Mouse (Mus musculus) CH12.LX (cell line): ENCODE measurements around the gene Pln. TPM values are rescaled to one million over a fixed set of nuclear protein-coding genes. Genes with fewer than 3 reads are reported as not detected.

Source experiments
- DNase-seq: peaks from one replicate; pipeline ENCODE4 v3.0.0-alpha.2; 2013; ENCODE audit errors: extremely low read depth
- H3K27ac ChIP-seq: 2 replicates; pipeline ENCODE4 v1.5.1; 2012; ENCODE audit warnings: low read depth, mild to moderate bottlenecking, control low read depth, moderate library complexity; ENCODE audit not compliant: insufficient read depth
- H3K27me3 ChIP-seq: replicated peaks from 2 replicates; pipeline ENCODE3; 2012; ENCODE audit warnings: inconsistent platforms
- H3K36me3 ChIP-seq, 2 experiments: replicated peaks in 1 of 2; 2 replicates each; pipeline versions ENCODE3 to v1.6.1; 2012; ENCODE audit warnings: inconsistent platforms in 1 of 2, low read length in 1 of 2, mild to moderate bottlenecking in 1 of 2, mixed read lengths in 1 of 2, moderate library complexity in 1 of 2; ENCODE audit not compliant: control insufficient read depth in 1 of 2, insufficient read depth in 1 of 2
- H3K4me1 ChIP-seq, 2 experiments: 2 replicates each; pipeline ENCODE4 v1.6.1; 2012; ENCODE audit warnings: inconsistent platforms in 1 of 2, moderate library complexity in 1 of 2; ENCODE audit not compliant: insufficient read depth in 2 of 2, control insufficient read depth in 1 of 2
- H3K4me2 ChIP-seq: 2 replicates; pipeline ENCODE4 v1.6.1; 2012; ENCODE audit warnings: low read depth, mild to moderate bottlenecking, control low read depth; ENCODE audit not compliant: poor library complexity, insufficient read depth, severe bottlenecking
- H3K4me3 ChIP-seq, 3 experiments: fragments of 150-350 bp in 1 of 3; sonication (generic) in 1 of 3; replicated peaks in 1 of 3; 2 replicates each; pipeline versions ENCODE3 to v1.5.1; 2011 to 2012; ENCODE audit warnings: low read depth in 2 of 3, low read length in 2 of 3, mild to moderate bottlenecking in 2 of 3, moderate library complexity in 2 of 3, control low read depth in 1 of 3, improper control_type of control experiment in 1 of 3, inconsistent platforms in 1 of 3, mixed read lengths in 1 of 3; ENCODE audit not compliant: poor library complexity in 1 of 3
- H3K79me2 ChIP-seq: replicated peaks from 2 replicates; pipeline ENCODE4 v1.6.1; 2012; ENCODE audit warnings: mild to moderate bottlenecking, moderate library complexity; ENCODE audit not compliant: control insufficient read depth, poor library complexity, insufficient read depth, severe bottlenecking; ENCODE audit errors: extremely low read depth
- H3K9ac ChIP-seq: 2 replicates; pipeline ENCODE4 v1.6.1; 2012; ENCODE audit warnings: low read depth, mild to moderate bottlenecking, control low read depth, moderate library complexity; ENCODE audit not compliant: insufficient read depth
- H3K9me3 ChIP-seq: replicated peaks from 2 replicates; pipeline ENCODE3; 2012; ENCODE audit warnings: low read length, inconsistent platforms, mixed read lengths
- BHLHE40 ChIP-seq: IDR thresholded peaks from 2 replicates; pipeline ENCODE4 v1.6.1; 2011; ENCODE audit warnings: mild to moderate bottlenecking, low read depth, low read length, improper control_type of control experiment
- CTCF ChIP-seq, 2 experiments: IDR thresholded peaks in 1 of 2; conservative IDR thresholded peaks in 1 of 2; 2 replicates each; pipeline ENCODE4 v1.5.1; 2011 to 2012; ENCODE audit warnings: low read depth in 2 of 2, low read length in 2 of 2, improper control_type of control experiment in 1 of 2, inconsistent platforms in 1 of 2, mild to moderate bottlenecking in 1 of 2, moderate library complexity in 1 of 2
- EP300 ChIP-seq: IDR thresholded peaks from 2 replicates; pipeline ENCODE4 v1.6.1; 2011; ENCODE audit warnings: low read length, improper control_type of control experiment
- GABPA ChIP-seq: IDR thresholded peaks from 2 replicates; pipeline ENCODE4 v1.6.1; 2012; ENCODE audit warnings: low read depth, low read length, improper control_type of control experiment, inconsistent platforms; ENCODE audit not compliant: insufficient replicate concordance
- IRF4 ChIP-seq: IDR thresholded peaks from 2 replicates; pipeline ENCODE4 v1.6.1; 2014; ENCODE audit warnings: low read depth, mild to moderate bottlenecking, inconsistent platforms, low read length, improper control_type of control experiment
- JUN ChIP-seq: IDR thresholded peaks from 2 replicates; pipeline ENCODE4 v1.6.1; 2011; ENCODE audit warnings: low read depth, mild to moderate bottlenecking, low read length, improper control_type of control experiment, moderate library complexity; ENCODE audit not compliant: insufficient read depth
- JUND ChIP-seq: conservative IDR thresholded peaks from 2 replicates; pipeline ENCODE4 v1.6.1; 2011; ENCODE audit warnings: low read depth, low read length, improper control_type of control experiment
- MAFK ChIP-seq: IDR thresholded peaks from 2 replicates; pipeline ENCODE4 v1.6.1; 2011; ENCODE audit warnings: low read length, improper control_type of control experiment; ENCODE audit not compliant: insufficient replicate concordance
- MXI1 ChIP-seq: IDR thresholded peaks from 2 replicates; pipeline ENCODE4 v1.6.1; 2011; ENCODE audit warnings: mild to moderate bottlenecking, low read depth, low read length, improper control_type of control experiment
- MYC ChIP-seq: IDR thresholded peaks from 2 replicates; pipeline ENCODE4 v1.6.1; 2011; ENCODE audit warnings: low read depth, mild to moderate bottlenecking, improper control_type of control experiment, low read length
- POLR2AphosphoS2 ChIP-seq: IDR thresholded peaks from 2 replicates; pipeline ENCODE4 v1.6.1; 2011; ENCODE audit warnings: low read depth, low read length, improper control_type of control experiment
- USF1 ChIP-seq: IDR thresholded peaks from 2 replicates; pipeline ENCODE4 v1.6.1; 2014; ENCODE audit warnings: low read depth, mild to moderate bottlenecking, inconsistent platforms, low read length, improper control_type of control experiment
- ZMIZ1 ChIP-seq: IDR thresholded peaks from 2 replicates; pipeline ENCODE4 v1.6.1; 2012; ENCODE audit warnings: low read depth, mild to moderate bottlenecking, inconsistent platforms, low read length, improper control_type of control experiment
- ZNF384 ChIP-seq: IDR thresholded peaks from 2 replicates; pipeline ENCODE4 v1.6.1; 2012; ENCODE audit warnings: low read depth, low read length, improper control_type of control experiment, inconsistent platforms
- dilution Hi-C: fragments of 300-500 bp; cut with MboI; formaldehyde crosslinking; loops from 2 replicates; pipeline ENCODE4 v1.14.3; 2020; ENCODE audit warnings: low sequenced_read_pairs; ENCODE audit not compliant: extremely low pct_unique_long_range_greater_than_20kb, extremely low pct_ligation_motif_present
- in situ Hi-C: fragments of 300-500 bp; cut with MboI; formaldehyde crosslinking; loops from 3 replicates; pipeline ENCODE4 v1.14.3; 2019; ENCODE audit warnings: low sequenced_read_pairs, low pct_ligation_motif_present, low pct_unique_long_range_greater_than_20kb, mixed read lengths
- polyA plus RNA-seq: library from polyadenylated mRNA; unstranded; fragments of >175 nt; gene quantifications from 2 replicates; pipeline ENCODE4 v1.2.1, GENCODE M21; 2012; ENCODE audit warnings: low read depth; ENCODE audit not compliant: insufficient read length
- total RNA-seq, 2 experiments: library from RNA; depleted of rRNA; stranded (reverse); fragments of 300-350 nt in 1 of 2; fragments of >200 nt in 1 of 2; gene quantifications; 2 replicates each; pipeline ENCODE4 v1.2.3; 2012 to 2014

Pln gene
- total and polyA plus RNA-seq, 3 experiments = not detected

DNA sequence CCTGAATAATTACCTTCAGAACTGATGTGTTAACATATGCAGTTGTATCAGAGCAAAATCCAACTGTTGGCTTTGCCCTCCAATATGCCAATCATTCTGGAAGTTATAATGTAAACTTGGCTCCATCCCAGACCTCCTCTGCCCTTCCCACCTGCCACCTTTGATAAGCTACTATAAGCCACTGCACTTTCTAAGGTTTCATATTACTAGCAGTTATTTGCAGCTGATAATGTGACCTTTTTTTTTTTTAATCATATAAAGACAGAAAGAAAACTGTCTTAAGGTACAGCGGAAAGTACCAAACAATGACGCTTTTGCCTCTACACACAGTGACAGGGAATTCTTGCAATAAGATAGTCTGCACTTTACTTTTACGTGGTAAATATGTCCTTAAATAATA is 1.5 kb upstream of the Pln start:
- no peaks in the 10 kb centered on the region for H3K9me3 ChIP-seq
- dilution Hi-C loops = no loop called here
- no peaks in the 10 kb centered on the region for H3K27me3 ChIP-seq
- no peak overlapping the region for H3K4me3 ChIP-seq
- no peak overlapping the region for H3K9ac ChIP-seq
- in situ Hi-C loops = no loop called here
- no peak overlapping the region for H3K27ac ChIP-seq
- peaks cover 0 to 3% of the 10 kb centered on the region in 2 experiments; a peak in 1 of 4 replicates for H3K4me1 ChIP-seq
- H3K4me2 ChIP-seq = no peak overlapping the region
- peaks cover 2% of the 10 kb centered on the region; the same call in 1 of the 2 replicates for H3K79me2 ChIP-seq
- H3K36me3 ChIP-seq = peaks cover 0 to 2% of the 10 kb centered on the region in 2 experiments
- DNase-seq = no peak
- TF ChIP-seq MAFK = no peak

DNA sequence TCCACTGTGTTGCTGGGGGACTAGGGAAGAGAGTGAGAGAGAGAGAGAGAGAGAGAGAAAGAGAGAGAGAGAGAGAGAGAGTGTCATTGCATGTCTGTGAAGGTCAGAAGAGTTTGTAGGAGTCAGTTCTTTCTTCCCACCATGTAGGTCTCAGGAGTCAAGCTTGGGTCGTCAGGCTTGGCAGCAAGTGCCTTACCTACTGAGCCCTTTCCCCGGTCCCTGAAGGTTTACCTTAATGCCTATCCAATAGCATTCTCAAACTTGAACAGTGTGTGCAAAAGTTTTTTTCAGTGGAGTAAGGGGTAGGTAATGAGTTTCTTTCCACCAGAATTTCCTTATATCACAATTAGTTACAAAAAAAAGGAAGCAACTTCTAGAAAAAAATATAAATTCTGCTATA is 1.6 kb downstream of the Pln start:
- H3K79me2 ChIP-seq = peaks cover 7% of the 10 kb centered on the region
- no peak overlapping the region for H3K4me3 ChIP-seq
- TF ChIP-seq BHLHE40 (no peak), ZNF384 (no peak), JUN (no peak), EP300 (no peak), CTCF (conservative IDR thresholded peaks at IDR 0.05 in 1 of 2, IDR thresholded peaks at IDR 0.05 in 1 of 2; ENCODE audit: low read depth in 2 of 2, low read length in 2 of 2) (no peak), POLR2AphosphoS2 (no peak), USF1 (no peak), MXI1 (no peak), MYC (no peak), ZMIZ1 (no peak), IRF4 (no peak), GABPA (no peak), MAFK (no peak), JUND (no peak)
- no peak overlapping the region for H3K27ac ChIP-seq
- H3K36me3 ChIP-seq = peaks cover 0 to 2% of the 10 kb centered on the region in 2 experiments
- no peaks in the 10 kb centered on the region for H3K9me3 ChIP-seq
- peaks cover 0 to 7% of the 10 kb centered on the region in 2 experiments; a peak in 2 of 4 replicates for H3K4me1 ChIP-seq
- no peak overlapping the region for H3K9ac ChIP-seq
- no peak overlapping the region for H3K4me2 ChIP-seq
- no peaks in the 10 kb centered on the region for H3K27me3 ChIP-seq
- no peak for DNase-seq
- in situ Hi-C loops (no loop called here), dilution Hi-C loops (no loop called here)
